Mouse (Mus musculus) liver, adult 2 months (tissue): ENCODE data around the gene Dpp7.

Experiments used
- CTCF ChIP-seq: fragments of 200-500 bp; IDR thresholded peaks from 2 replicates; pipeline ENCODE4 v1.5.1; 2011; ENCODE audit warnings: low read depth, low read length, control low read depth
- POLR2A ChIP-seq: fragments of 200-500 bp; IDR thresholded peaks from 2 replicates; pipeline ENCODE4 v1.6.1; 2011; ENCODE audit warnings: low read length, control low read depth; ENCODE audit not compliant: insufficient read depth; ENCODE audit errors: extremely low read depth

DNA sequence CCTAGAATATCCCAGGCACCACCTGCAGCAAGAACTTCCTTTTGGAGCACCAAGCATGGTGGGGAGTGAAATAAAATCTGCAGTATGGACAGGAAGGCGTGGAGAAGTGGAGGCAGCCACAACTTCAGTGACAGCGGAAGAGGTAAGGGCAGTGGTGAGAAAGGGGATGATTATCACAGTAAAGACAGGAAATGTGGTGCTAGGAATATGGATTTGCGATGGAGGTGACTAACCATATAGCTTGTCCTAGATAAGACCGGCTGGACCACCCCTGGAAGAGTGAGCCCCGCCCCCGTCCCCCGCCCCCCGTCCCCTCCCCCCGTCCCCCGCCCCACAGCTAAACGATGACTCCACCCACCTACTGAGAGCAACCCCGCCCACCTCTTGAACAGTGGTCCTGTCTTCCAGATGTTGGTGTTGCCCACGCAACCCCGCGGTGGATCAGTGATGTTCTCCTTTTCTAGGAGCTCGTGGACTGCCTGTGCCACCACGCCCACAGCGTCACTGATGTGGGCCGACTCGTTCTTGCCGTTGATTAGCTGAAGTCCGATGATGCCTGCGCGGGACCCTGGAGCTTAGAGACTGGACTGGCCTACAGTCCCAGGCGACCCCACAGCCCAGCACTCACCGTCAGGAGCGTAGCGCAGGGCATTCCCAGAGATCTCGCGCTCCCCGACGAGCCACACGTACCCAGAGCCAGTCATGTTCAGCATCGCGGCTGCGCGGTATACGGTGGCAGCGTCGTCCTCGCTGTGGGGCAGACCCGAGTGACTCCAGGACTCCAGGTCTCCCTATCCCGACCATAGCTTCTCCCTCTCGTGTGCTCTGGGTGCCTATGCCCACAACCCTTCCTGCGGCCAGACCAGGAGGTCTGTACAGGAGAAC, 51.3 kb downstream of the Dpp7 start:
- TF ChIP-seq CTCF (no peak), POLR2A (no peak)
